Mouse (Mus musculus) liver, adult 2 months (tissue): Measurements from ENCODE around the gene Mrps23. TPM values are rescaled to one million over a fixed set of nuclear protein-coding genes. Genes with fewer than 3 reads are reported as not detected.

ENCODE experiments used
- DNase-seq: peaks from one replicate; pipeline ENCODE4 v3.0.0-alpha.2; 2011; ENCODE audit warnings: low read depth, low spot score; ENCODE audit errors: extremely low read depth
- H3K27ac ChIP-seq: fragments of 200-500 bp; replicated peaks from 2 replicates; pipeline ENCODE4 v1.5.1; 2012; ENCODE audit warnings: low read depth, mild to moderate bottlenecking, control low read depth, inconsistent platforms, low read length; ENCODE audit not compliant: insufficient read depth
- H3K27me3 ChIP-seq: fragments of 200-500 bp; 2 replicates; pipeline ENCODE4 v1.6.1; 2012; ENCODE audit warnings: mild to moderate bottlenecking, moderate library complexity, low read length, inconsistent platforms; ENCODE audit not compliant: control insufficient read depth, insufficient read depth
- H3K36me3 ChIP-seq: fragments of 200-500 bp; 2 replicates; pipeline ENCODE4 v1.6.1; 2012; ENCODE audit warnings: low read length, inconsistent platforms; ENCODE audit not compliant: control insufficient read depth, insufficient read depth
- H3K4me1 ChIP-seq: fragments of 200-500 bp; 2 replicates; pipeline ENCODE4 v1.6.1; 2011; ENCODE audit warnings: low read length; ENCODE audit not compliant: control insufficient read depth, insufficient read depth
- H3K4me3 ChIP-seq: fragments of 200-500 bp; 2 replicates; pipeline ENCODE4 v1.5.1; 2011; ENCODE audit warnings: low read depth, mild to moderate bottlenecking, control low read depth, low read length, moderate library complexity; ENCODE audit not compliant: insufficient read depth
- H3K79me2 ChIP-seq: fragments of 200-500 bp; 2 replicates; pipeline ENCODE4 v1.6.1; 2012; ENCODE audit warnings: inconsistent platforms, mild to moderate bottlenecking, low read length, moderate library complexity; ENCODE audit not compliant: control insufficient read depth, insufficient read depth
- H3K9ac ChIP-seq: fragments of 200-500 bp; 2 replicates; pipeline ENCODE4 v1.6.1; 2012; ENCODE audit warnings: low read depth, mild to moderate bottlenecking, control low read depth, inconsistent platforms, low read length
- CTCF ChIP-seq: fragments of 200-500 bp; IDR thresholded peaks from 2 replicates; pipeline ENCODE4 v1.5.1; 2011; ENCODE audit warnings: low read depth, low read length, control low read depth
- POLR2A ChIP-seq: fragments of 200-500 bp; IDR thresholded peaks from 2 replicates; pipeline ENCODE4 v1.6.1; 2011; ENCODE audit warnings: low read length, control low read depth; ENCODE audit not compliant: insufficient read depth; ENCODE audit errors: extremely low read depth
- WGBS: fragments of 180-500 bp; shearing (Covaris S2); methylation state at CpG from one replicate; pipeline ENCODE4 v1.1.7; 2018; 5-methylcytosine and 5-hydroxymethylcytosine counted together
- polyA plus RNA-seq: library from polyadenylated mRNA; depleted of rRNA; stranded (reverse); fragments of >200 nt; gene quantifications from 2 replicates; pipeline ENCODE4 v1.2.3, GENCODE M21; 2012
- total RNA-seq: library from RNA; depleted of rRNA; stranded (reverse); fragments of >200 nt; gene quantifications from 2 replicates; pipeline ENCODE4 v1.2.3, GENCODE M21; 2014

The Mrps23 gene
- total and polyA plus RNA-seq, 2 experiments: 21.6 to 28.8 TPM

GRCm38 (mm10) chr11:88159389-88159788, 44.8 kb upstream of the Mrps23 start:
- Histone ChIP-seq H3K79me2 (no peaks in the 10 kb centered on the region), H3K36me3 (no peaks in the 10 kb centered on the region), H3K4me1 (peaks cover 5% of the 10 kb centered on the region; the same call in 1 of the 2 replicates), H3K4me3 (no peak overlapping the region), H3K9ac (no peak overlapping the region), H3K27me3 (no peaks in the 10 kb centered on the region), H3K27ac (no peak overlapping the region)
- TF ChIP-seq CTCF (no peak), POLR2A (no peak)
- DNase-seq: no peak
- WGBS: 71% methylated on average over 11 of the region's 11 CpGs

GRCm38 (mm10) chr11:88160316-88160715, 43.9 kb upstream of the Mrps23 start:
- TF ChIP-seq POLR2A (no peak), CTCF (no peak)
- DNase-seq: no peak
- Histone ChIP-seq H3K79me2 (no peaks in the 10 kb centered on the region), H3K9ac (no peak overlapping the region), H3K27ac (no peak overlapping the region), H3K4me3 (no peak overlapping the region), H3K27me3 (no peaks in the 10 kb centered on the region), H3K4me1 (peaks cover 5% of the 10 kb centered on the region; the same call in 1 of the 2 replicates), H3K36me3 (no peaks in the 10 kb centered on the region)
- WGBS: 75% methylated on average over 5 of the region's 5 CpGs

GRCm38 (mm10) chr11:88161051-88161581, 43.1 kb upstream of the Mrps23 start:
- peak overlapping the region; percentile 48 for H3K4me3 ChIP-seq
- 5% methylated on average over 18 of the region's 33 CpGs for WGBS
- H3K79me2 ChIP-seq: no peaks in the 10 kb centered on the region
- peak overlapping the region; percentile 33 for H3K27ac ChIP-seq
- H3K4me1 ChIP-seq: peaks cover 5% of the 10 kb centered on the region; the same call in 1 of the 2 replicates
- peak; percentile 32 for DNase-seq
- H3K36me3 ChIP-seq: no peaks in the 10 kb centered on the region
- H3K9ac ChIP-seq: peak overlapping the region; percentile 38
- no peak for TF ChIP-seq CTCF
- TF ChIP-seq POLR2A: no peak
- H3K27me3 ChIP-seq: no peaks in the 10 kb centered on the region

- H3K9ac ChIP-seq: peak overlapping the region; percentile 43
- peak overlapping the region; percentile 23 for H3K27ac ChIP-seq
- DNase-seq: peak; percentile 68
- H3K79me2 ChIP-seq: no peaks in the 10 kb centered on the region
- H3K27me3 ChIP-seq: no peaks in the 10 kb centered on the region
- 2% methylated on average over 13 of the region's 15 CpGs for WGBS
- TF ChIP-seq POLR2A (no peak), CTCF (peak; percentile 96)
- H3K4me3 ChIP-seq: peak overlapping the region; percentile 52
- peaks cover 5% of the 10 kb centered on the region; the same call in 1 of the 2 replicates for H3K4me1 ChIP-seq
- H3K36me3 ChIP-seq: no peaks in the 10 kb centered on the region
These were observed 42.4 kb upstream of the Mrps23 start for GRCm38 (mm10) chr11:88161651-88162362.

- no peak for DNase-seq
- Histone ChIP-seq H3K27ac (no peak overlapping the region), H3K27me3 (no peaks in the 10 kb centered on the region), H3K36me3 (no peaks in the 10 kb centered on the region), H3K4me1 (peaks cover 5% of the 10 kb centered on the region; the same call in 1 of the 2 replicates), H3K4me3 (no peak overlapping the region), H3K79me2 (no peaks in the 10 kb centered on the region), H3K9ac (no peak overlapping the region)
- TF ChIP-seq POLR2A (no peak), CTCF (no peak)
- 59% methylated on average over 4 of the region's 4 CpGs for WGBS
These were observed 41.4 kb upstream of the Mrps23 start for GRCm38 (mm10) chr11:88162740-88163139.
